Mouse (Mus musculus) lung, postnatal 4 days (tissue): ENCODE measurements at regions not wholly inside any gene's neighbourhood (a gene's known extent, or its start where the extent isn't known, plus 50 kb on each side); places are given as distances from the start of the nearest gene placed in this dataset.

Experiments used
- DNase-seq, 2 experiments: peaks; one replicate each; pipeline ENCODE4 v3.0.0; 2021

- no peak for DNase-seq
These were observed 2780.3 kb upstream of the Gm7489 start for GRCm38 (mm10) chr15:51104362-51104761.

- DNase-seq, result no peak
These were observed 2779.9 kb upstream of the Gm7489 start for GRCm38 (mm10) chr15:51104796-51105195.

GRCm38 (mm10) chr15:51105359-51106008 lies 2779.2 kb upstream of the Gm7489 start:
- DNase-seq, result no peak

- no peak for DNase-seq
These were observed 2774.5 kb upstream of the Gm7489 start for GRCm38 (mm10) chr15:51110186-51110585.

GRCm38 (mm10) chr15:51125896-51126295 lies 2758.8 kb upstream of the Gm7489 start:
- no peak for DNase-seq

GRCm38 (mm10) chr15:51131017-51131416 lies 2753.7 kb upstream of the Gm7489 start:
- no peak for DNase-seq

GRCm38 (mm10) chr15:51136121-51136520 lies 2748.6 kb upstream of the Gm7489 start:
- no peak for DNase-seq

GRCm38 (mm10) chr15:51139507-51139906 lies 2745.2 kb upstream of the Gm7489 start:
- DNase-seq, result no peak

GRCm38 (mm10) chr15:51173976-51174620 lies 2710.6 kb upstream of the Gm7489 start:
- no peak for DNase-seq

- no peak for DNase-seq
These were observed 2708.2 kb upstream of the Gm7489 start for GRCm38 (mm10) chr15:51176466-51176865.

GRCm38 (mm10) chr15:51189134-51189533 lies 2695.6 kb upstream of the Gm7489 start:
- DNase-seq, result no peak

- no peak for DNase-seq
These were observed 2687.1 kb upstream of the Gm7489 start for GRCm38 (mm10) chr15:51197466-51198158.

- DNase-seq, result peak in 1 of 2 experiments; percentile 14
These were observed 2681.4 kb upstream of the Gm7489 start for GRCm38 (mm10) chr15:51203351-51203750.

GRCm38 (mm10) chr15:51206050-51206449 lies 2678.7 kb upstream of the Gm7489 start:
- DNase-seq, result no peak

- no peak for DNase-seq
These were observed 2677.9 kb upstream of the Gm7489 start for GRCm38 (mm10) chr15:51206773-51207172.

GRCm38 (mm10) chr15:51234873-51235272 lies 2649.8 kb upstream of the Gm7489 start:
- DNase-seq, result no peak

- no peak for DNase-seq
These were observed 2640.1 kb upstream of the Gm7489 start for GRCm38 (mm10) chr15:51244596-51244995.

- DNase-seq, result no peak
These were observed 2637.4 kb upstream of the Gm7489 start for GRCm38 (mm10) chr15:51247259-51247658.

- peak; percentile 10 to 38 for DNase-seq
These were observed 2636.5 kb upstream of the Gm7489 start for GRCm38 (mm10) chr15:51248034-51248788.

- DNase-seq, result peak in 1 of 2 experiments; percentile 18
These were observed 2636.0 kb upstream of the Gm7489 start for GRCm38 (mm10) chr15:51248789-51249040.

GRCm38 (mm10) chr15:51254143-51254542 lies 2630.6 kb upstream of the Gm7489 start:
- DNase-seq, result no peak

- DNase-seq, result no peak
These were observed 2629.5 kb upstream of the Gm7489 start for GRCm38 (mm10) chr15:51255203-51255615.

GRCm38 (mm10) chr15:51256681-51257080 lies 2628.0 kb upstream of the Gm7489 start:
- no peak for DNase-seq
